Mouse (Mus musculus) stomach, embryonic 15.5 days (tissue): ENCODE measurements around the gene Nenf. TPM values are rescaled to one million over a fixed set of nuclear protein-coding genes. Genes with fewer than 3 reads are reported as not detected.

Source experiments
- ATAC-seq: fragments of 200-750 bp; cut with Nextera tagmentation; 2 replicates; pipeline ENCODE4 v1.8.0; 2017; ENCODE audit warnings: low read depth, moderate number of reproducible peaks, moderate TSS enrichment; ENCODE audit not compliant: insufficient read depth, low FRiP score
- H3K27ac ChIP-seq: fragments of 300-500 bp; sonication (generic); 2 replicates; pipeline ENCODE4 v1.5.1; 2015; ENCODE audit warnings: mild to moderate bottlenecking, inconsistent platforms
- H3K27me3 ChIP-seq: fragments of 300-500 bp; sonication (generic); replicated peaks from 2 replicates; pipeline ENCODE4 v1.6.1; 2015; ENCODE audit warnings: inconsistent platforms
- H3K36me3 ChIP-seq: fragments of 300-500 bp; sonication (generic); 2 replicates; pipeline ENCODE4 v1.6.1; 2015; ENCODE audit warnings: inconsistent platforms
- H3K4me1 ChIP-seq: fragments of 300-500 bp; sonication (generic); 2 replicates; pipeline ENCODE4 v1.6.1; 2015; ENCODE audit warnings: inconsistent platforms
- H3K4me2 ChIP-seq: fragments of 300-500 bp; sonication (generic); 2 replicates; pipeline ENCODE4 v1.6.1; 2015; ENCODE audit warnings: mild to moderate bottlenecking, inconsistent platforms
- H3K4me3 ChIP-seq: fragments of 300-500 bp; sonication (generic); replicated peaks from 2 replicates; pipeline ENCODE4 v1.5.1; 2015; ENCODE audit warnings: inconsistent platforms
- H3K9ac ChIP-seq: fragments of 300-500 bp; sonication (generic); 2 replicates; pipeline ENCODE4 v1.6.1; 2015; ENCODE audit warnings: inconsistent platforms
- H3K9me3 ChIP-seq: fragments of 300-500 bp; sonication (generic); 2 replicates; pipeline ENCODE4 v1.6.1; 2016; ENCODE audit warnings: inconsistent platforms
- WGBS: fragments of 180-500 bp; shearing (Covaris S2); methylation state at CpG from one replicate; pipeline ENCODE4 v1.1.7; 2015; 5-methylcytosine and 5-hydroxymethylcytosine counted together
- polyA plus RNA-seq: library from polyadenylated mRNA; unstranded; fragments of >200 nt; fragmentation: Nextera tagmentation; extraction: Ambion mirVana; gene quantifications from 2 replicates; pipeline ENCODE4 v1.2.1, GENCODE M21; 2015

Gene Nenf
- polyA plus RNA-seq, 1 experiment from 2014 or later: 110 TPM

DNA sequence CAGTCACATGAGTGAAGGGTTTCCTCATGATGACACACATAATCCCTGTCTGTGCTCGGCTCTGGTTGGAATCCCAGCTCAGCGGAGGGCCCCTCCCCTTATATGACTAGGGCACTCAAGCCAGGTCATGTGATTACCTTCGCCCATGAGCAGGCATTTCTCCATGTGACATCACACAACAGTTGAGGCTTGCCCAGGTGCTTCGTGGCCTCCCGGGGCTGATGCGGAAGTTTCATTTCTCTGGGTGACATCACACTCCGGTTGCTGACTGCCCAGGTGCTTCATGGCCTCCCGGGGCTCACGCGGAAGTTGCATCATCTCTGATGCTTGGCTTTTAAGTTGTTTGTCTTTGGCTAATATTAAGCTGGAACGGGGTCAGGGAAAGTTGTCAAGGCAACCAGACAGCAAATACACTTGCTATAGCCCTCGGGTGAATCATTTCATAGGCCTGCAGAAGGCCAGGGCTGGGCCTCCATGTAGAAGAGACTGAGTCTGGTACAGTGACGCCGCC lies 40.4 kb downstream of the Nenf start:
- H3K36me3 ChIP-seq: no peaks in the 10 kb centered on the region
- no peaks in the 10 kb centered on the region for H3K27me3 ChIP-seq
- H3K9ac ChIP-seq: no peak overlapping the region
- peak overlapping the region; percentile 13; the same call in 1 of the 2 replicates for H3K4me2 ChIP-seq
- no peak overlapping the region for H3K4me3 ChIP-seq
- ATAC-seq: peak; percentile 77
- 58% methylated on average over 14 of the region's 14 CpGs for WGBS
- H3K27ac ChIP-seq: no peak overlapping the region
- H3K9me3 ChIP-seq: no peaks in the 10 kb centered on the region
- H3K4me1 ChIP-seq: peaks cover 6% of the 10 kb centered on the region; the same call in 1 of the 2 replicates

DNA sequence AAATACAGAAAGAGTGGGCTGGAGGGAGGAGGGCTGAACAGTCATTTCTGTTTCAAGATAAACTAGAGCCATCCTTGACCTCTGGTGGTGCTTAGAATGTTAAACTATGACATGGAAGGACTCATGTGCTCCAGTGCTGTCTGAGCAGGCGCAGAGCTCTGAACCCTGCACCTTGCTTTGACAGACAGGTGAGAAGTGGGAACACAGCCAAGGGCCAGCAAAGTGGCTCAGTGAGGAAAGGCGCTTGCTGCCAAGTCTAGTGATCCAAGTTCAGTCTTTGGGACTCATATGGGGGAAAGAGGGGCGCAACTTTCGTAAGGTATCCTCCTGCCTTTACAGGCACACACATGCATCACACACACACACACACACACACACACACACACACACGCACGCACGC lies 41.8 kb downstream of the Nenf start:
- H3K27ac ChIP-seq: no peak overlapping the region
- no peak overlapping the region for H3K4me3 ChIP-seq
- no peak overlapping the region for H3K9ac ChIP-seq
- WGBS: 93% methylated on average over 7 of the region's 7 CpGs
- ATAC-seq: no peak
- peaks cover 6% of the 10 kb centered on the region; the same call in 1 of the 2 replicates for H3K4me1 ChIP-seq
- H3K36me3 ChIP-seq: no peaks in the 10 kb centered on the region
- H3K9me3 ChIP-seq: no peaks in the 10 kb centered on the region
- no peaks in the 10 kb centered on the region for H3K27me3 ChIP-seq
- H3K4me2 ChIP-seq: no peak overlapping the region

GRCm38 (mm10) chr1:191275527-191275926 lies 42.5 kb downstream of the Nenf start:
- H3K9ac ChIP-seq: no peak overlapping the region
- no peak overlapping the region for H3K4me2 ChIP-seq
- H3K4me1 ChIP-seq: peaks cover 6% of the 10 kb centered on the region; the same call in 1 of the 2 replicates
- ATAC-seq: 0 out of 2 replicates have a peak, but pooled peaks have one; percentile 11
- no peaks in the 10 kb centered on the region for H3K9me3 ChIP-seq
- H3K27me3 ChIP-seq: no peaks in the 10 kb centered on the region
- WGBS: 13% methylated on average over 12 of the region's 12 CpGs
- no peak overlapping the region for H3K4me3 ChIP-seq
- no peak overlapping the region for H3K27ac ChIP-seq
- no peaks in the 10 kb centered on the region for H3K36me3 ChIP-seq

DNA sequence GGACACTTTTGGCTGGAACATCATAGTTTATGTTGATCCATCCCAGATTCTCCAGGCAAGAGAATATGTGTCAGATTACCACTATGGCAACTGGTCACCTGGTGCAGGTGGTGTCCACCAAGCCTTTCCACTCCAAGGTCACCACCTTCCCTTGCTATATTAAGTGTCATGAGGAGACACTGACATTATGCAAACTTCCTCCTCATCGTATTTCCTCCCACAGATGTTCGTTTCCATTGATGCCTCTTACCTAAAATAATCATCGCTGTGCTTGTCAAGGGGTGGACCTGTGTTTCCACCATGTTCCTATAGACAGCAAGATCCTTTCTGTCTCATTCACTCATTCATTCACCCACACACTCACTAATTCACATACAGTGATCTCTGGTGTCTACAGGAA lies 45.3 kb downstream of the Nenf start:
- Histone ChIP-seq H3K4me2 (no peak overlapping the region), H3K9ac (no peak overlapping the region), H3K36me3 (no peaks in the 10 kb centered on the region), H3K9me3 (no peaks in the 10 kb centered on the region), H3K4me3 (no peak overlapping the region), H3K27me3 (no peaks in the 10 kb centered on the region), H3K4me1 (peaks cover 2% of the 10 kb centered on the region; the same call in 1 of the 2 replicates), H3K27ac (no peak overlapping the region)
- no peak for ATAC-seq
- WGBS: 73% methylated on average over 3 of the region's 3 CpGs

DNA sequence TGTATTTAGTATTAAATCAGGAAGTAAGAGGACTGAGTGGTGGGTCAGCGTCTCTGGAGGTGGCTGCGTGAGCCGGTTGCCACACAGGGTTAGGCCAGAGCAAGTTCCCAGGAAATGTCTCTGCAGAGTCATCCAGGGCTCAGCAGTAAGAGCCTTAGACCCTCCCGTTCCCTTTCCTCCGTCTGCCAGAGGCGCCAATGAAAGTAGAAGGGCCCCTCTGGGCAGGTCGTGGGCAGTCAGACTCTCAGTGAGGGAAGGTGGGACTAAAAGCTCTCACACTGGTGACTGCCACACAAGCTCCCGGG lies 48.4 kb downstream of the Nenf start:
- Histone ChIP-seq H3K4me2 (no peak overlapping the region), H3K27ac (no peak overlapping the region), H3K9ac (no peak overlapping the region), H3K9me3 (no peaks in the 10 kb centered on the region), H3K27me3 (no peaks in the 10 kb centered on the region), H3K36me3 (no peaks in the 10 kb centered on the region), H3K4me1 (peaks cover 2% of the 10 kb centered on the region; the same call in 1 of the 2 replicates), H3K4me3 (no peak overlapping the region)
- 58% methylated on average over 8 of the region's 8 CpGs for WGBS
- no peak for ATAC-seq

DNA sequence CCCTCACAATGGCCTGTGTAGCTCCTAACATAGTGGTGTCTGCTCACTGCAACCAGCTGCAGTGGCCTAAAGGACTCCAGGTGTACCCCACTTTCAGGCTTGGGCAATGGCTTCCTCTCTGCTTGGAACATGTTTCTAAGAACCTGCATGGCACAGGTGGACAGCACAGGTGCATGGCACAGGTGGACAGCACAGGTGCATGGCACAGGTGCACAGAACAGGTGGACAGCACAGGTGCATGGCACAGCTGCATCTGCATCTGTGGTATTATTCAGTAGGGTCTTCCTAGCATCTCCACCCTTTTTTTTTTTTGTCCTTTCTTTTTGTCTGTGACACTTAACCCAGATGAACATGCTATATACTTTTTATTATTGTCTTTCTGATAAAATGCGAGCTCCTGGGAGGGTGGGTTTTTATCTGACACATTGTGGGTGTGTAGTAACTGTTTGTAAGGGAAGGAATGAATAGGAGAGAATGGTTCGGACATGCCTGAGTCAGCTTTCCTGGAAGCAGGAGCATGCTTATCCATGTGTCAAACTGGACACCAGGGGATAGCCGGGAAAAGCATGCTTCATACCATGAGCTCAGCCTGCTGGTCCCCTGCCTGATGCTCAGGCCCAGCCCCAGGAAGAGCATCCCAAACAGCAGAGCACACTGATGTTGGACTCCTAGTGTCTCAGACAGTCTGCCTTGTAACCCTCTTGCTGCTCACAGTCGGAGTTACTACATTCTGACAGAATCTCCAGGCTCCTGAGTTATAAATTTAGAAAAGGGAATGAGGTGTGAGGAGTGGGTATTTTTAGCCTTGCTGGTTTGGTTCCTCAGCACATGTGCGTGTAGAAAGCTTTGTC lies 49.0 kb downstream of the Nenf start:
- no peaks in the 10 kb centered on the region for H3K36me3 ChIP-seq
- no peaks in the 10 kb centered on the region for H3K9me3 ChIP-seq
- 59% methylated on average over 5 of the region's 5 CpGs for WGBS
- ATAC-seq: no peak
- H3K9ac ChIP-seq: no peak overlapping the region
- no peak overlapping the region for H3K4me2 ChIP-seq
- H3K4me3 ChIP-seq: no peak overlapping the region
- no peak overlapping the region for H3K27ac ChIP-seq
- no peaks in the 10 kb centered on the region for H3K27me3 ChIP-seq
- H3K4me1 ChIP-seq: peaks cover 2% of the 10 kb centered on the region; the same call in 1 of the 2 replicates

DNA sequence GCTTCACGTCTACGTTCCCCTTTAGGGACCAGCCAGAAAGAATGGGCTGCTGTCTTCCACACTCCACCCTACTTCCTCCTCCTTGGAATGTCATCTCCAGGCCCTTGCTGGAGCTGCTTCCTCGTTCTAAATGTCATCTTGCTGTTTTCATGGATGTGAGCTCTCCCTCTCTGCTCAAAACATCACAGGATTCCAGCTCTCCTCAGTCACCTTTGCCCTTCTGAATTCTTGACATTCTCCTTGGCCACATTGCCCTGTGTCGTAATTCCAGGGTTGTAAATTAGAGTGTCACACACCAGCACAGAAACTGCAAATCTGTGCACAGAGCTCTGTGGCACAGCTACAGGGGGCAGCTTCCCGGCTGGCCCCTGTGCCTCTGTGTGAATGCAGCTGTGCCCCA lies 50.1 kb downstream of the Nenf start:
- H3K27ac ChIP-seq: no peak overlapping the region
- no peak for ATAC-seq
- 22% methylated on average over 5 of the region's 5 CpGs for WGBS

DNA sequence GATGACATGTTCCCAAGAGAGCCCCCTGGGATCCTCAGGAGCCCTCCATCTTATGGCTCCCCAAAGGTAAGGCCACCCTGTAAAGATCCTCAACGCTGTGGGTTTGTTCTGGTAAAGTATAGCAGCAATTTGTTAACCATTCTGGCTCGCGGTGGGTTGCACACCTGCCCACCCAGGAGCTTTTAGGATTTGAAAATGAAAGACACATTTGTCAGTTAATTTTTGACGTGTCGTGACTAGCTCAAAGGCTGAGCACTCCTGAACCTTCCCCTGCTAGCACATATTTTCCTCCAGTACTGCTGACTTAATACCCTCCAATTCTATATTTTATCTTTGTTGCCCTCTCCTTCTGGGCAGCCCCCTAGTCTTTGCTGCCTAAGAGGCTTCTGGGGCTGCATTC lies 50.8 kb downstream of the Nenf start:
- no peak for ATAC-seq

More for the DNA sequence above, 50.1 kb downstream of the Nenf start:
- Histone ChIP-seq H3K9me3 (no peaks in the 10 kb centered on the region), H3K4me2 (no peak overlapping the region), H3K36me3 (no peaks in the 10 kb centered on the region), H3K27me3 (no peaks in the 10 kb centered on the region), H3K9ac (no peak overlapping the region), H3K4me3 (no peak overlapping the region), H3K4me1 (peaks cover 2% of the 10 kb centered on the region; the same call in 1 of the 2 replicates)

DNA sequence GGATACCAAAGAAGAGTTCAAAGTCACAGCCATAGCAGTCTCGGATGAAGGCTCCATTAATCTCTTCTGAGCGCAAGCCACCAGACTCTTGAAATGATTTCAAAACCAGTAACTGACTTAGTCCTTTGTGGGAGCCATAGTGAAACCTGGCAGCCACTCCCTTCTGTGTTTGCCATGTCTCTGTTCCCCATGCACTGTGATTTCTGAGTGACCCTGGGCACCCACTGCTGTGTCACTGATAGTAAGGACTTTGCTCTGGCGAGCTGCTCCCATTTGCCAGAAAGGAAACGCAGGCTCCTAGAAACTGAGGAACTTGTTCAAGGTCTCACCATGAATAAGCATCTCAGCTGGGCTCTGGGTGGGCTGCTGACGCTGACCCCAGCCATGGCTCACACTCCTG lies 54.5 kb downstream of the Nenf start:
- 74% methylated on average over 5 of the region's 5 CpGs for WGBS
- H3K4me2 ChIP-seq: no peak overlapping the region
- no peak overlapping the region for H3K27ac ChIP-seq
- H3K36me3 ChIP-seq: no peaks in the 10 kb centered on the region
- H3K9ac ChIP-seq: no peak overlapping the region
- H3K9me3 ChIP-seq: no peaks in the 10 kb centered on the region
- no peak for ATAC-seq
- no peaks in the 10 kb centered on the region for H3K27me3 ChIP-seq
- H3K4me3 ChIP-seq: no peak overlapping the region
- peaks cover 2% of the 10 kb centered on the region; the same call in 1 of the 2 replicates for H3K4me1 ChIP-seq

More for the DNA sequence above, 50.8 kb downstream of the Nenf start:
- H3K4me1 ChIP-seq: peaks cover 2% of the 10 kb centered on the region; the same call in 1 of the 2 replicates
- no peaks in the 10 kb centered on the region for H3K9me3 ChIP-seq
- H3K27ac ChIP-seq: no peak overlapping the region
- H3K27me3 ChIP-seq: no peaks in the 10 kb centered on the region
- H3K4me2 ChIP-seq: no peak overlapping the region
- H3K9ac ChIP-seq: no peak overlapping the region
- 79% methylated on average over 5 of the region's 5 CpGs for WGBS
- no peak overlapping the region for H3K4me3 ChIP-seq
- H3K36me3 ChIP-seq: no peaks in the 10 kb centered on the region

GRCm38 (mm10) chr1:191261861-191262260 lies 56.1 kb downstream of the Nenf start:
- H3K9ac ChIP-seq: no peak overlapping the region
- H3K9me3 ChIP-seq: no peaks in the 10 kb centered on the region
- no peaks in the 10 kb centered on the region for H3K27me3 ChIP-seq
- H3K4me1 ChIP-seq: no peaks in the 10 kb centered on the region
- no peak for ATAC-seq
- 27% methylated on average over 6 of the region's 6 CpGs for WGBS
- H3K27ac ChIP-seq: no peak overlapping the region
- no peak overlapping the region for H3K4me2 ChIP-seq
- no peak overlapping the region for H3K4me3 ChIP-seq
- no peaks in the 10 kb centered on the region for H3K36me3 ChIP-seq

- no peak overlapping the region for H3K9ac ChIP-seq
- no peaks in the 10 kb centered on the region for H3K9me3 ChIP-seq
- H3K36me3 ChIP-seq: no peaks in the 10 kb centered on the region
- no peak overlapping the region for H3K4me2 ChIP-seq
- H3K27me3 ChIP-seq: no peaks in the 10 kb centered on the region
- no peak for ATAC-seq
- H3K27ac ChIP-seq: no peak overlapping the region
- WGBS: 61% methylated on average over 5 of the region's 5 CpGs
- no peak overlapping the region for H3K4me3 ChIP-seq
- 0 out of 2 replicates have a peak, but pooled peaks cover 4% of the 10 kb centered on the region for H3K4me1 ChIP-seq
Measured at GRCm38 (mm10) chr1:191259661-191260060, 58.3 kb downstream of the Nenf start.

- Histone ChIP-seq H3K36me3 (no peaks in the 10 kb centered on the region), H3K4me1 (0 out of 2 replicates have a peak, but pooled peaks cover 7% of the 10 kb centered on the region), H3K27me3 (no peaks in the 10 kb centered on the region), H3K4me2 (no peak overlapping the region), H3K27ac (no peak overlapping the region), H3K9me3 (no peaks in the 10 kb centered on the region), H3K4me3 (no peak overlapping the region), H3K9ac (no peak overlapping the region)
- ATAC-seq: no peak
- 22% methylated on average over 7 of the region's 7 CpGs for WGBS
Measured at GRCm38 (mm10) chr1:191259121-191259520, 58.9 kb downstream of the Nenf start.
